Mouse (Mus musculus) neural tube, embryonic 11.5 days (tissue): ENCODE measurements at regions not wholly inside any gene's neighbourhood (a gene's known extent, or its start where the extent isn't known, plus 50 kb on each side); places are given as distances from the start of the nearest gene placed in this dataset.

ENCODE experiments used
- ATAC-seq: fragments of 200-750 bp; cut with Nextera tagmentation; 2 replicates; pipeline ENCODE4 v1.8.0; 2017; ENCODE audit warnings: moderate number of reproducible peaks, mild to moderate bottlenecking, moderate TSS enrichment, moderate library complexity; ENCODE audit not compliant: insufficient read depth, low FRiP score, low TSS enrichment
- DNase-seq: peaks from one replicate; pipeline ENCODE4 v3.0.0-alpha.2; 2015; ENCODE audit warnings: low spot score
- H3K27ac ChIP-seq: fragments of 300-500 bp; sonication (generic); 2 replicates; pipeline ENCODE4 v1.5.1; 2014; ENCODE audit warnings: low read depth, mild to moderate bottlenecking, low read length
- H3K27me3 ChIP-seq: fragments of 300-500 bp; sonication (generic); 2 replicates; pipeline ENCODE4 v1.6.1; 2014; ENCODE audit warnings: mild to moderate bottlenecking, low read length, mixed read lengths; ENCODE audit not compliant: control insufficient read depth, insufficient read depth
- H3K36me3 ChIP-seq: fragments of 300-500 bp; sonication (generic); 2 replicates; pipeline ENCODE4 v1.6.1; 2014; ENCODE audit warnings: mild to moderate bottlenecking, low read length, moderate library complexity, mixed read lengths; ENCODE audit not compliant: control insufficient read depth, insufficient read depth
- H3K4me1 ChIP-seq: fragments of 300-500 bp; sonication (generic); 2 replicates; pipeline ENCODE4 v1.6.1; 2014; ENCODE audit warnings: low read length, mixed read lengths; ENCODE audit not compliant: control insufficient read depth, insufficient read depth
- H3K4me2 ChIP-seq: fragments of 300-500 bp; sonication (generic); 2 replicates; pipeline ENCODE4 v1.6.1; 2014; ENCODE audit warnings: low read depth, mild to moderate bottlenecking, moderate library complexity
- H3K4me3 ChIP-seq: fragments of 300-500 bp; sonication (generic); 2 replicates; pipeline ENCODE4 v1.5.1; 2014; ENCODE audit warnings: low read depth, low read length
- H3K9ac ChIP-seq: fragments of 300-500 bp; sonication (generic); 2 replicates; pipeline ENCODE4 v1.6.1; 2014; ENCODE audit warnings: mild to moderate bottlenecking, low read length
- H3K9me3 ChIP-seq: fragments of 300-500 bp; sonication (generic); 2 replicates; pipeline ENCODE4 v1.6.1; 2016; ENCODE audit warnings: low read length; ENCODE audit not compliant: control insufficient read depth
- WGBS: fragments of 180-500 bp; shearing (Covaris S2); extraction: QIAGEN DNeasy Blood & Tissue Kit; methylation state at CpG from one replicate; pipeline ENCODE4 v1.1.7; 2014; 5-methylcytosine and 5-hydroxymethylcytosine counted together

DNA sequence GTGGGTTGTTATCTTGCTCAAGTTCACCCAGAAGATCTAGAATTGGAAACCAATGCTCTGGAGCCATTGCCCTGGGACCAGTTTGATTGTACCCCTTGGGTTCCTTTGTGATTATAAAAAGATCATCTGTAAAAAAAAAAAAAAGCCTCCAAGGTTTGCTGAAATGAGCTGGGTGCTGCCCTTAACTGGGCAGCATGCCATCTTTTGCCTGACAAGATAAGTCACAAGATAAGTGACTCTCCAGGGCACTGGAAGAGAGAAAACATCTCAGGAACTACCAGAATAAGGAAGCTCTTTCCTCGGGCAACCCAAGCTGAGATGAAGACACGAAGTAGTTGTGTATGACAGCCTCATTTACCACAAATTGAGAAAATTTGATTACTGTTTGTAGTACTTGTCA lies 202.7 kb upstream of the Eci2 start:
- Histone ChIP-seq H3K27me3 (no peaks in the 10 kb centered on the region), H3K27ac (no peak overlapping the region), H3K4me3 (no peak overlapping the region), H3K4me2 (no peak overlapping the region), H3K9me3 (no peaks in the 10 kb centered on the region), H3K36me3 (no peaks in the 10 kb centered on the region), H3K4me1 (no peaks in the 10 kb centered on the region), H3K9ac (no peak overlapping the region)
- WGBS = 88% methylated on average over 2 of the region's 2 CpGs
- ATAC-seq = no peak
- DNase-seq = no peak

DNA sequence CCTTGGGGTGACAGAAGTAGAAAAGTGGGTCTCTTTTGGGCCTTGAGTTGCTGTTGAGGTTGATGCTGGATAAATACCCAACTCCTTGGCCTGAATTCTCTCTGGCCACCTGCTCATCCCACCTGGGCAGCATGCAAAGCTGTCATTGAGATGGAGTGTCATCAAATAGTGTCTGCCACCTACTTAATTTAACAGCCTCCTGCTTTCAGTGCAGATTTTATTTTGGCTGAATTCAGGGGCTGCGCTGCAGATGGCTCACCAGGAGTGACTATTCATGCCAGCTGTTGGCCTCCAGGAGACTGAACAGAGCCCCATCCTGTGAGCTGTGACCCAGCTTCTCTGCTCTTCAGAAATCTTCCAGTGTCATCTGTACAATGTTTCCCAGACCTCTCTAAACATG lies 206.7 kb upstream of the Eci2 start:
- Histone ChIP-seq H3K27ac (no peak overlapping the region), H3K4me2 (no peak overlapping the region), H3K9ac (no peak overlapping the region), H3K36me3 (no peaks in the 10 kb centered on the region), H3K4me3 (no peak overlapping the region), H3K4me1 (no peaks in the 10 kb centered on the region), H3K9me3 (no peaks in the 10 kb centered on the region), H3K27me3 (no peaks in the 10 kb centered on the region)
- DNase-seq = no peak
- no peak for ATAC-seq
- 80% methylated on average over 1 of the region's 1 CpGs for WGBS

DNA sequence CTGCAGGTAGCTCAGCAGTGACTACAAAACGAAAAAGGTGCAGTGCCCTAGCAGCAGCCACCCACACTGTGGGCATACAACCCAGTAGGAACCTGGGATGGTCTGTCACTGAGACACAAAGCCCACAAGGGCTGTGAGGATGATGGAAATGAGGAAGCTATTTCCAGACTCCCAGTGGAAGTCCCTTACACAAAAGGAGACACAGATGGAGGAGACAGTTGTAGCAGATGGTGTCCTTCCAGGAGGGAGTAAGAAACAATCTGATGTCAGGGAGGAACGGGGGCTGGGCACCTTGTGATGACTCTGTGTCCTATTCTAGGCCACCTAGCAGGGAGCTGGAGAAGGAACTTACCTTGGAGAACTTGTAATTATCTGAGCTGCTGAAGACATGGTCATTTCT lies 214.5 kb upstream of the Eci2 start:
- no peaks in the 10 kb centered on the region for H3K36me3 ChIP-seq
- H3K27ac ChIP-seq = no peak overlapping the region
- no peak overlapping the region for H3K4me3 ChIP-seq
- H3K27me3 ChIP-seq = no peaks in the 10 kb centered on the region
- H3K9me3 ChIP-seq = no peaks in the 10 kb centered on the region
- DNase-seq = no peak
- ATAC-seq = no peak
- no peak overlapping the region for H3K9ac ChIP-seq
- 74% methylated on average over 2 of the region's 2 CpGs for WGBS
- no peaks in the 10 kb centered on the region for H3K4me1 ChIP-seq
- H3K4me2 ChIP-seq = no peak overlapping the region

DNA sequence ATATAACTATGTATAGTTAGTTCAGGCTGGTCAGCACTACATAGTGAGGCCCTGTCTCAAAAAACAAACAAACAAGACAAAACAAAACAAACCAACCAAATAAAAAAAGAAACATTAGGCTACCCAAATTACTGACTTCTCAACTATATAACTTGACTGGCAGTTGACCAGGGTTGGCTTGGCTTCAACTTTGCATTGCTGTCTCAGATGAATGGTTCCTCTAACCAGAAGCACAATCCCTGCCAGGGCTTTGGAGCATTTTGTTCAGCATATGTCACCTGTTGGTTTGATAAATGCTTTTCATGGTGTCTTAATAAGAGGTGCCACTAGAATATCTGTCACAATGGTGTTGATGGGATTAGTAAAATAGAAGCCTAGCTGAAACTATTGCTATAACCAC lies 217.1 kb upstream of the Eci2 start:
- Histone ChIP-seq H3K9me3 (no peaks in the 10 kb centered on the region), H3K27me3 (no peaks in the 10 kb centered on the region), H3K4me2 (no peak overlapping the region), H3K27ac (no peak overlapping the region), H3K4me3 (no peak overlapping the region), H3K9ac (no peak overlapping the region), H3K36me3 (no peaks in the 10 kb centered on the region), H3K4me1 (no peaks in the 10 kb centered on the region)
- ATAC-seq = no peak
- DNase-seq = no peak

DNA sequence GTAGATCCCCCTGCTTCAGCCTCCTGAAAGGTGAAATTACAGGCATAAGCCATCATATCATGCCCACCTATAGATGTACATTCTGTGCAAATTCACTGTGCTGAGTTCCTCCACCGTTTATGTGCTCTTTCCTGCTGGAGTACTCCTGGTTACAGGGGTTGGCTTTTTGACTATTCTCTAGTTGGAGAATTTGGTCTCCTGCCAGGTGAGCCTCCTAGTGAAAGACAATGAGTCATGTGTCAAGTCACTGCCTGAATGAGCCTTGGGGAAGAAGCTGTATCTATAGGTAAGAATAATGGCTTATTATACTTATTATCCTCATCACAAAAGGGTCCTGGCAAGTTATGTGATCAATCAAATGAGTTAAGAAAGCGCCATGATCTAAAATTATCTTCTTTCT lies 230.5 kb upstream of the Eci2 start:
- ATAC-seq = no peak
- 83% methylated on average over 2 of the region's 2 CpGs for WGBS
- DNase-seq = no peak

DNA sequence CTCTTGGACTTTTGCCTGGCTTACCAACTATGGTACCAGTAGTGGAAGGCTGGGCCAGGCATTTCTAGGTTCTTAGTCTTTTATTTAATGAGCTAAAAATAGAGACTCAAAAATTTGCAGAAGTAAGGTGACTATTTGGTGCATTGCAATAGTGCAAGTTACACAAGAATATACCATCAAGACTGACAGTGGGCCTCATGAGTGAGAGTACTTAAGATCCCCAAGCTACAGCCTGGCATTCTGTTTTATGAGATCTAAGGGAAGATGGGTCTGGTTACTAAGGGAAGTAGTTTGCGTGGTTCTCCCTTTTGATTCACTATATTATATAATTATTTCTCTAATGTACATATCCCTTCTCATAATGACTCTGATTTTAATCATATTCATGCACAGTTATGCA lies 231.8 kb upstream of the Eci2 start:
- no peaks in the 10 kb centered on the region for H3K36me3 ChIP-seq
- DNase-seq (no peak), ATAC-seq (no peak)
- H3K4me3 ChIP-seq = no peak overlapping the region
- no peaks in the 10 kb centered on the region for H3K27me3 ChIP-seq
- H3K4me1 ChIP-seq = no peaks in the 10 kb centered on the region
- H3K9me3 ChIP-seq = no peaks in the 10 kb centered on the region
- no peak overlapping the region for H3K9ac ChIP-seq
- no peak overlapping the region for H3K27ac ChIP-seq
- H3K4me2 ChIP-seq = no peak overlapping the region
- 92% methylated on average over 1 of the region's 1 CpGs for WGBS

More for the DNA sequence above, 230.5 kb upstream of the Eci2 start:
- Histone ChIP-seq H3K27ac (no peak overlapping the region), H3K4me3 (no peak overlapping the region), H3K9me3 (no peaks in the 10 kb centered on the region), H3K27me3 (no peaks in the 10 kb centered on the region), H3K36me3 (no peaks in the 10 kb centered on the region), H3K4me2 (no peak overlapping the region), H3K9ac (no peak overlapping the region), H3K4me1 (no peaks in the 10 kb centered on the region)

DNA sequence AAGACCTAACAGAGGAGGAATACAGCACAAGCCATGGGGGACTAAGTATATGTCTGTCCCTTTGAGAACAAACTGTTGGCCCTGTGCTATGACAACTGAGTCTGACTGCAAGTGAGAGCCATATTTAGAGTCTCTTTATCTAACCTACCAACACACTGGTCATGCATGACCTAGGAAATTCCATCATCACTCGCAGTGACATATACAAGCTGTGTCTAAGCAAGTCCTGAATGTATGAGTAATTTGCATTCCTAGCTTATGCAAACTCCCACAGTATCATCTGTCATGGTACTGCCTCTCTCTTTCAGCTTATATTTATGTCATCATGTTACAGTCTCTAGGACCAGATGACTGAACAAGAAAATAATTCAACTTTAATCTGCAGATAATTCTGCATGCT lies 257.1 kb upstream of the Eci2 start:
- Histone ChIP-seq H3K27me3 (no peaks in the 10 kb centered on the region), H3K9ac (no peak overlapping the region), H3K27ac (no peak overlapping the region), H3K36me3 (no peaks in the 10 kb centered on the region), H3K4me1 (no peaks in the 10 kb centered on the region), H3K4me3 (no peak overlapping the region), H3K4me2 (no peak overlapping the region), H3K9me3 (no peaks in the 10 kb centered on the region)
- no peak for DNase-seq
- ATAC-seq = no peak
- WGBS = 86% methylated on average over 1 of the region's 1 CpGs

DNA sequence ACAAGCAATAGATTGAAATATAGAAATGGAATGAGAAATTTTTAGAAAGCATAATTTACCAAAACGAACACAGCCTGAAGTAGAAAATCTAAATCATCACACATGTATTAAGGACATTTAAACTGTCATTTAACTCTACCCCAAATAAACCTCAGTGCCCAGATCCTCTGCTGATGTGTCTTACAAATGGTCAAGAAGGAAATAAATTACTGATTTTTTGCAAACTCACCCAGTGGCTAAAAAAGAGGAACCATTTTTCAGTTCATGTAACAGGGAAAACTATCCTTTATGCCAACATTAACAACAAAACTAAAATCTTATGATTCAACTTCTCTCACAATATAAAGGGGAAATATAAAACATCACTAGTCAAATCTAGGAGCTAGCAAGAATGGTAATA lies 275.2 kb upstream of the Eci2 start:
- WGBS = 79% methylated on average over 1 of the region's 1 CpGs
- H3K9me3 ChIP-seq = no peaks in the 10 kb centered on the region
- H3K4me2 ChIP-seq = no peak overlapping the region
- DNase-seq (no peak), ATAC-seq (no peak)
- no peaks in the 10 kb centered on the region for H3K4me1 ChIP-seq
- H3K27ac ChIP-seq = no peak overlapping the region
- no peak overlapping the region for H3K4me3 ChIP-seq
- H3K9ac ChIP-seq = no peak overlapping the region
- no peaks in the 10 kb centered on the region for H3K27me3 ChIP-seq
- H3K36me3 ChIP-seq = no peaks in the 10 kb centered on the region

DNA sequence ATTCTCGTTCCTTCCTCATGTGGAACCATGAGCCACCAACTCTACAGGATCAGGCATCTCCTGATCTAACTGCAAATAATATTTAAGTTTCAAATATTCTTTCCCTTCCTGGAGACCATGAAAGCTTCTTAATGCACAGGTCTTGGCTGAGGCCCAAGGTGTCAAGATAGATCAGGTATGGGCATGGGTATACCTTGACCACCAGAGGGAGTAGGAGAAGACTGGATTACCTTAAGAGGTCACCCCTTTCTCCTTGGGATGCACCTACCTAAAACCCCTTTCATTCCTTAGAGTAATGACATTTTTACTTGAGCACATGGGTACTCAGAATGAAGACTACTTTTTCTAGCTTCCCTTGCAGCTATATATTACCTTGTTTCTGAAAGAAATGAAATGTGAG lies 289.9 kb upstream of the Eci2 start:
- no peak overlapping the region for H3K9ac ChIP-seq
- H3K4me2 ChIP-seq = no peak overlapping the region
- no peak overlapping the region for H3K27ac ChIP-seq
- no peaks in the 10 kb centered on the region for H3K4me1 ChIP-seq
- no peak for ATAC-seq
- 95% methylated on average over 1 of the region's 1 CpGs for WGBS
- no peaks in the 10 kb centered on the region for H3K9me3 ChIP-seq
- no peaks in the 10 kb centered on the region for H3K27me3 ChIP-seq
- no peak for DNase-seq
- H3K4me3 ChIP-seq = no peak overlapping the region
- no peaks in the 10 kb centered on the region for H3K36me3 ChIP-seq
